Mouse (Mus musculus) liver, embryonic 11.5 days (tissue): ENCODE measurements around the gene Ppp1r3d. TPM values are rescaled to one million over a fixed set of nuclear protein-coding genes. Genes with fewer than 3 reads are reported as not detected.
A peak's percentile ranks its signal among the peaks of the same experiment; 100 is the strongest.

Experiments used
- ATAC-seq: fragments of 200-750 bp; cut with Nextera tagmentation; replicated peaks from 2 replicates; pipeline ENCODE4 v1.8.0; 2017; ENCODE audit warnings: moderate number of reproducible peaks, mild to moderate bottlenecking, moderate TSS enrichment, moderate library complexity; ENCODE audit not compliant: low FRiP score
- DNase-seq: peaks from one replicate; pipeline ENCODE4 v3.0.0-alpha.2; 2017; ENCODE audit warnings: low spot score
- H3K27ac ChIP-seq: fragments of 300-500 bp; sonication (generic); 2 replicates; pipeline ENCODE4 v1.5.1; 2014; ENCODE audit warnings: mild to moderate bottlenecking, low read depth, low read length, control low read depth
- H3K27me3 ChIP-seq: fragments of 300-500 bp; sonication (generic); replicated peaks from 2 replicates; pipeline ENCODE4 v1.6.1; 2014; ENCODE audit warnings: low read length, mixed read lengths; ENCODE audit not compliant: control insufficient read depth, insufficient read depth
- H3K36me3 ChIP-seq: fragments of 300-500 bp; sonication (generic); 2 replicates; pipeline ENCODE4 v1.6.1; 2014; ENCODE audit warnings: mild to moderate bottlenecking, low read length, moderate library complexity, mixed read lengths; ENCODE audit not compliant: control insufficient read depth, insufficient read depth
- H3K4me1 ChIP-seq: fragments of 300-500 bp; sonication (generic); replicated peaks from 2 replicates; pipeline ENCODE4 v1.6.1; 2014; ENCODE audit warnings: low read length, mixed read lengths; ENCODE audit not compliant: control insufficient read depth, insufficient read depth
- H3K4me2 ChIP-seq: fragments of 300-500 bp; sonication (generic); 2 replicates; pipeline ENCODE4 v1.6.1; 2014; ENCODE audit warnings: mild to moderate bottlenecking, control low read depth, moderate library complexity
- H3K4me3 ChIP-seq: fragments of 300-500 bp; sonication (generic); 2 replicates; pipeline ENCODE4 v1.5.1; 2014; ENCODE audit warnings: low read depth, low read length, control low read depth
- H3K9ac ChIP-seq: fragments of 300-500 bp; sonication (generic); 2 replicates; pipeline ENCODE4 v1.6.1; 2014; ENCODE audit warnings: low read depth, low read length, control low read depth
- H3K9me3 ChIP-seq: fragments of 300-500 bp; sonication (generic); 2 replicates; pipeline ENCODE4 v1.6.1; 2016; ENCODE audit warnings: low read length, inconsistent platforms, mixed read lengths; ENCODE audit not compliant: control insufficient read depth
- WGBS: fragments of 180-500 bp; shearing (Covaris S2); extraction: QIAGEN DNeasy Blood & Tissue Kit; methylation state at CpG from one replicate; pipeline ENCODE4 v1.1.7; 2014; 5-methylcytosine and 5-hydroxymethylcytosine counted together
- polyA plus RNA-seq: library from polyadenylated mRNA; unstranded; fragments of >200 nt; fragmentation: Nextera tagmentation; extraction: Ambion mirVana; gene quantifications from 2 replicates; pipeline ENCODE4 v1.2.1, GENCODE M21; 2014

Gene Ppp1r3d
- 2.0 and 3.0 TPM in 2 replicates for polyA plus RNA-seq

- Histone ChIP-seq H3K27me3 (peaks cover 20% of the 10 kb centered on the region), H3K9me3 (no peaks in the 10 kb centered on the region), H3K9ac (peak within 1 kb of the TSS; percentile 48; the same call in 1 of the 2 replicates), H3K36me3 (peaks cover 4% of the 10 kb centered on the region; the same call in 1 of the 2 replicates), H3K4me3 (peak within 1 kb of the TSS; percentile 68), H3K4me2 (peak within 1 kb of the TSS; percentile 93), H3K27ac (no peak within 1 kb of the TSS; the same call in 1 of the 2 replicates), H3K4me1 (peaks cover 7% of the 10 kb centered on the region)
- ATAC-seq (peak; percentile 51), DNase-seq (no peak)
- under 1% methylated on average over 72 of the region's 74 CpGs for WGBS
These were observed at the start of gene Ppp1r3d, which contains the start of gene Fam217b for GRCm38 (mm10) chr2:178414261-178415149. Gene Ppp1r3d, minus strand, starts transcription at chr2:178414472. Gene Fam217b, plus strand, starts transcription at chr2:178414524.

- no peak overlapping the region for H3K9ac ChIP-seq
- no peaks in the 10 kb centered on the region for H3K27me3 ChIP-seq
- no peaks in the 10 kb centered on the region for H3K36me3 ChIP-seq
- no peak overlapping the region for H3K27ac ChIP-seq
- no peak for ATAC-seq
- no peaks in the 10 kb centered on the region for H3K4me1 ChIP-seq
- no peak for DNase-seq
- H3K4me3 ChIP-seq: no peak overlapping the region
- no peaks in the 10 kb centered on the region for H3K9me3 ChIP-seq
- no peak overlapping the region for H3K4me2 ChIP-seq
- WGBS: 63% methylated on average over 5 of the region's 5 CpGs
These were observed 46.1 kb upstream of the Ppp1r3d start for GRCm38 (mm10) chr2:178460353-178460752.

GRCm38 (mm10) chr2:178457414-178457813 is 43.1 kb upstream of the Ppp1r3d start:
- H3K36me3 ChIP-seq: no peaks in the 10 kb centered on the region
- no peak overlapping the region for H3K4me3 ChIP-seq
- H3K9me3 ChIP-seq: no peaks in the 10 kb centered on the region
- no peak for ATAC-seq
- 82% methylated on average over 6 of the region's 6 CpGs for WGBS
- no peaks in the 10 kb centered on the region for H3K27me3 ChIP-seq
- H3K9ac ChIP-seq: no peak overlapping the region
- H3K4me1 ChIP-seq: no peaks in the 10 kb centered on the region
- no peak for DNase-seq
- H3K4me2 ChIP-seq: no peak overlapping the region
- H3K27ac ChIP-seq: no peak overlapping the region

- H3K9me3 ChIP-seq: no peaks in the 10 kb centered on the region
- H3K9ac ChIP-seq: no peak overlapping the region
- no peak; the same call in 1 of the 2 replicates for ATAC-seq
- no peaks in the 10 kb centered on the region for H3K4me1 ChIP-seq
- no peaks in the 10 kb centered on the region for H3K36me3 ChIP-seq
- no peak overlapping the region for H3K4me3 ChIP-seq
- 54% methylated on average over 17 of the region's 17 CpGs for WGBS
- peak overlapping the region; percentile 52 for H3K27ac ChIP-seq
- H3K27me3 ChIP-seq: no peaks in the 10 kb centered on the region
- no peak for DNase-seq
- no peak overlapping the region for H3K4me2 ChIP-seq
These were observed 40.6 kb upstream of the Ppp1r3d start for GRCm38 (mm10) chr2:178454664-178455516.

GRCm38 (mm10) chr2:178450961-178451360 is 36.7 kb upstream of the Ppp1r3d start:
- no peaks in the 10 kb centered on the region for H3K27me3 ChIP-seq
- no peak overlapping the region for H3K9ac ChIP-seq
- ATAC-seq (no peak), DNase-seq (no peak)
- 77% methylated on average over 10 of the region's 10 CpGs for WGBS
- no peak overlapping the region for H3K4me2 ChIP-seq
- no peaks in the 10 kb centered on the region for H3K36me3 ChIP-seq
- H3K4me1 ChIP-seq: no peaks in the 10 kb centered on the region
- H3K27ac ChIP-seq: no peak overlapping the region
- H3K9me3 ChIP-seq: no peaks in the 10 kb centered on the region
- no peak overlapping the region for H3K4me3 ChIP-seq

- H3K4me3 ChIP-seq: no peak overlapping the region
- no peaks in the 10 kb centered on the region for H3K27me3 ChIP-seq
- H3K9ac ChIP-seq: no peak overlapping the region
- H3K4me2 ChIP-seq: no peak overlapping the region
- ATAC-seq: no peak
- 33% methylated on average over 2 of the region's 2 CpGs for WGBS
- H3K27ac ChIP-seq: no peak overlapping the region
- H3K4me1 ChIP-seq: no peaks in the 10 kb centered on the region
- DNase-seq: no peak
- no peaks in the 10 kb centered on the region for H3K36me3 ChIP-seq
- H3K9me3 ChIP-seq: no peaks in the 10 kb centered on the region
These were observed 36.0 kb upstream of the Ppp1r3d start for GRCm38 (mm10) chr2:178450236-178450635.

GRCm38 (mm10) chr2:178449386-178449785 is 35.1 kb upstream of the Ppp1r3d start:
- no peak overlapping the region for H3K4me2 ChIP-seq
- WGBS: 77% methylated on average over 4 of the region's 4 CpGs
- no peak overlapping the region for H3K27ac ChIP-seq
- no peaks in the 10 kb centered on the region for H3K4me1 ChIP-seq
- ATAC-seq (no peak), DNase-seq (no peak)
- no peak overlapping the region for H3K4me3 ChIP-seq
- no peaks in the 10 kb centered on the region for H3K27me3 ChIP-seq
- no peaks in the 10 kb centered on the region for H3K9me3 ChIP-seq
- no peak overlapping the region for H3K9ac ChIP-seq
- H3K36me3 ChIP-seq: no peaks in the 10 kb centered on the region

- no peak overlapping the region for H3K4me2 ChIP-seq
- WGBS: 74% methylated on average over 9 of the region's 9 CpGs
- no peaks in the 10 kb centered on the region for H3K9me3 ChIP-seq
- H3K27ac ChIP-seq: no peak overlapping the region
- H3K4me3 ChIP-seq: no peak overlapping the region
- no peak overlapping the region for H3K9ac ChIP-seq
- H3K4me1 ChIP-seq: no peaks in the 10 kb centered on the region
- H3K36me3 ChIP-seq: no peaks in the 10 kb centered on the region
- ATAC-seq (no peak), DNase-seq (no peak)
- H3K27me3 ChIP-seq: no peaks in the 10 kb centered on the region
These were observed 23.0 kb upstream of the Ppp1r3d start for GRCm38 (mm10) chr2:178437311-178437710.
